8 mouse cellular contexts compared by ENCODE assay signal in genomic region chr16:17625488-17626268, GRCm38 (mm10). TPM values are rescaled to one million over a fixed set of nuclear protein-coding genes. Genes with fewer than 3 reads are reported as not detected.
DNase-seq lines count a peak whose midpoint lies in the region; ATAC-seq and TF ChIP-seq lines count a peak whose summit lies in the region.

No protein-coding gene starts in this region.

- no peak overlapping the region for H3K4me3 ChIP-seq in hindbrain, embryonic 15.5 days
- H3K4me3 ChIP-seq in hindbrain, embryonic 13.5 days = no peak overlapping the region
- no peak overlapping the region for H3K4me3 ChIP-seq in bone marrow macrophage, adult 2 months (ENCODE audit: insufficient read depth, low read length)
- no peak overlapping the region for H3K4me3 ChIP-seq in lung, postnatal 0 days (ENCODE audit: low read depth, low read length)

- no peaks in the 10 kb centered on the region for H3K9me3 ChIP-seq in hindbrain, embryonic 15.5 days
- H3K9me3 ChIP-seq in hindbrain, embryonic 13.5 days = no peaks in the 10 kb centered on the region
- H3K9me3 ChIP-seq in lung, postnatal 0 days (ENCODE audit: low read length) = no peaks in the 10 kb centered on the region

- no peak for TF ChIP-seq POLR2A in bone marrow macrophage, adult 2 months (IDR thresholded peaks at IDR 0.05; ENCODE audit: borderline replicate concordance, low read depth, low read length)

- peak; percentile 75 for TF ChIP-seq EP300 in lung, postnatal 0 days (IDR thresholded peaks at IDR 0.05)

- no peak overlapping the region for H3K9ac ChIP-seq in hindbrain, embryonic 15.5 days
- H3K9ac ChIP-seq in hindbrain, embryonic 13.5 days = no peak overlapping the region
- no peak overlapping the region for H3K9ac ChIP-seq in lung, postnatal 0 days (replicated peaks; ENCODE audit: low read depth)

- H3K4me2 ChIP-seq in hindbrain, embryonic 15.5 days = no peak overlapping the region
- H3K4me2 ChIP-seq in hindbrain, embryonic 13.5 days = no peak overlapping the region
- no peak overlapping the region for H3K4me2 ChIP-seq in lung, postnatal 0 days (replicated peaks; ENCODE audit: low read depth, low read length)

- peak; percentile 60 for DNase-seq in lung, postnatal 0 days (ENCODE audit: low spot score)
- no peak for DNase-seq in right cerebral cortex, postnatal 10 days (ENCODE audit: low spot score in 2 of 2)
- no peak for DNase-seq in gastrocnemius, postnatal 14 days
- DNase-seq in B cell, adult 2 months = no peak

- peak; percentile 79; the same call in 1 of the 2 replicates for ATAC-seq in hindbrain, embryonic 15.5 days (ENCODE audit: low FRiP score, low read depth)
- ATAC-seq in hindbrain, embryonic 13.5 days (ENCODE audit: low FRiP score) = no peak
- ATAC-seq in CD4-positive, CD25-positive, alpha-beta regulatory T cell, adult 4 months = peak; percentile 43
- ATAC-seq in lung, postnatal 0 days = peak; percentile 92

- H3K27me3 ChIP-seq in hindbrain, embryonic 15.5 days = no peaks in the 10 kb centered on the region
- H3K27me3 ChIP-seq in hindbrain, embryonic 13.5 days = no peaks in the 10 kb centered on the region
- H3K27me3 ChIP-seq in lung, postnatal 0 days (replicated peaks; ENCODE audit: insufficient read depth, low read length) = no peaks in the 10 kb centered on the region

- peaks cover 62% of the 10 kb centered on the region for H3K36me3 ChIP-seq in hindbrain, embryonic 15.5 days
- H3K36me3 ChIP-seq in hindbrain, embryonic 13.5 days = peaks cover 77% of the 10 kb centered on the region
- peaks cover 23% of the 10 kb centered on the region; the same call in 1 of the 2 replicates for H3K36me3 ChIP-seq in lung, postnatal 0 days (ENCODE audit: insufficient read depth, low read length)

- H3K4me1 ChIP-seq in hindbrain, embryonic 15.5 days (replicated peaks) = peaks cover 3% of the 10 kb centered on the region
- H3K4me1 ChIP-seq in hindbrain, embryonic 13.5 days (replicated peaks) = peaks cover 3% of the 10 kb centered on the region; the same call in 1 of the 2 replicates
- H3K4me1 ChIP-seq in bone marrow macrophage, adult 2 months (ENCODE audit: control insufficient read depth, insufficient read depth, low read length) = 0 out of 2 replicates have a peak, but pooled peaks cover under 1% of the 10 kb centered on the region
- H3K4me1 ChIP-seq in lung, postnatal 0 days (ENCODE audit: insufficient read depth, low read depth, low read length) = no peaks in the 10 kb centered on the region

- intact Hi-C loops in gastrocnemius, postnatal 14 days (cut with DNase I; ENCODE audit: low total_unique reads) = no loop called here

- TF ChIP-seq CTCF in bone marrow macrophage, adult 2 months (IDR thresholded peaks at IDR 0.05; ENCODE audit: low read depth, low read length) = 0 out of 2 replicates have a peak, but pooled peaks have one; percentile 5
- TF ChIP-seq CTCF in lung, postnatal 0 days (IDR thresholded peaks at IDR 0.05) = peak; percentile 75

- WGBS in hindbrain, embryonic 15.5 days = 70% methylated on average over 8 of the region's 8 CpGs
- 73% methylated on average over 8 of the region's 8 CpGs for WGBS in hindbrain, embryonic 13.5 days
- 43% methylated on average over 8 of the region's 8 CpGs for WGBS in lung, postnatal 0 days

- H3K27ac ChIP-seq in hindbrain, embryonic 15.5 days (replicated peaks) = no peak overlapping the region
- no peak overlapping the region for H3K27ac ChIP-seq in hindbrain, embryonic 13.5 days
- no peak overlapping the region for H3K27ac ChIP-seq in bone marrow macrophage, adult 2 months (ENCODE audit: insufficient read depth, low read depth, low read length)
- H3K27ac ChIP-seq in lung, postnatal 0 days (ENCODE audit: low read length) = peak overlapping the region; percentile 26; the same call in 1 of the 2 replicates

RNA-seq across cellular contexts. Expression of gene Smpd4, which starts 6.5 kb away (rescaled TPM):
- polyA plus RNA-seq in hindbrain, embryonic 15.5 days (2015; fragmentation: Nextera tagmentation; extraction: Ambion mirVana) = 25.1 and 30.7 TPM in 2 replicates
- 23.8 and 27.2 TPM in 2 replicates for polyA plus RNA-seq in hindbrain, embryonic 13.5 days (2015; fragmentation: Nextera tagmentation; extraction: Ambion mirVana)
- 10 to 100 TPM; 13.3 to 34.7 TPM for polyA plus RNA-seq in CD4-positive, CD25-positive, alpha-beta regulatory T cell, adult 4 months (2017; shearing (Covaris generic))
- 19.5 and 22.6 TPM in 2 replicates for polyA plus RNA-seq in bone marrow macrophage, adult 2 months (2012; ENCODE audit: insufficient read depth, insufficient read length, missing spikeins)
- 7.9 and 8.8 TPM in 2 replicates for polyA plus RNA-seq in lung, postnatal 0 days (2015; fragmentation: Nextera tagmentation; extraction: Ambion mirVana)
- 1 to 10 TPM; 8.4 to 9.1 TPM for total RNA-seq in gastrocnemius, postnatal 14 days (2021)

RNA-seq across cellular contexts. Expression of gene Ccdc74a, which starts 20.6 kb away (rescaled TPM):
- 13.4 and 14.0 TPM in 2 replicates for polyA plus RNA-seq in hindbrain, embryonic 15.5 days (2015; fragmentation: Nextera tagmentation; extraction: Ambion mirVana)
- polyA plus RNA-seq in hindbrain, embryonic 13.5 days (2015; fragmentation: Nextera tagmentation; extraction: Ambion mirVana) = 7.0 and 7.8 TPM in 2 replicates
- 1 to 10 TPM in 1 of 2 experiments, under 1 TPM in 1; 0.52 to 1.2 TPM for polyA plus RNA-seq in CD4-positive, CD25-positive, alpha-beta regulatory T cell, adult 4 months (2017; shearing (Covaris generic))
- not detected in 2 replicates for polyA plus RNA-seq in bone marrow macrophage, adult 2 months (2012; ENCODE audit: insufficient read depth, insufficient read length, missing spikeins)
- polyA plus RNA-seq in lung, postnatal 0 days (2015; fragmentation: Nextera tagmentation; extraction: Ambion mirVana) = 10.4 and 13.0 TPM in 2 replicates
- 1 to 10 TPM in 1 of 2 experiments, under 1 TPM in 1; 0.82 to 1.5 TPM for total RNA-seq in gastrocnemius, postnatal 14 days (2021)

RNA-seq across cellular contexts. Expression of gene Slc7a4, which starts 42.7 kb away (rescaled TPM):
- polyA plus RNA-seq in hindbrain, embryonic 15.5 days (2015; fragmentation: Nextera tagmentation; extraction: Ambion mirVana) = 43.3 and 46.5 TPM in 2 replicates
- polyA plus RNA-seq in hindbrain, embryonic 13.5 days (2015; fragmentation: Nextera tagmentation; extraction: Ambion mirVana) = 20.2 and 21.0 TPM in 2 replicates
- 1 to 10 TPM; 2.3 to 4.3 TPM for polyA plus RNA-seq in CD4-positive, CD25-positive, alpha-beta regulatory T cell, adult 4 months (2017; shearing (Covaris generic))
- polyA plus RNA-seq in bone marrow macrophage, adult 2 months (2012; ENCODE audit: insufficient read depth, insufficient read length, missing spikeins) = 2.2 and 2.4 TPM in 2 replicates
- polyA plus RNA-seq in lung, postnatal 0 days (2015; fragmentation: Nextera tagmentation; extraction: Ambion mirVana) = 12.2 and 14.5 TPM in 2 replicates
- total RNA-seq in gastrocnemius, postnatal 14 days (2021) = 1 to 10 TPM in 1 of 2 experiments, under 1 TPM in 1; 0.97 to 1.3 TPM
